Mouse (Mus musculus): ENCODE results near the gene Pecr. TPM values are rescaled to one million over a fixed set of nuclear protein-coding genes. Genes with fewer than 3 reads are reported as not detected.

Pecr gene
- 75.9 and 84.2 TPM in 2 replicates for polyA plus RNA-seq (2015; fragmentation: Nextera tagmentation; extraction: Ambion mirVana)

- Histone ChIP-seq H3K27me3 (ENCODE audit: control insufficient read depth, insufficient read depth, low read depth, low read length) (peaks cover 5% of the 10 kb centered on the region), H3K4me3 (ENCODE audit: low read depth, low read length) (peak within 1 kb of the TSS; percentile 62), H3K4me1 (ENCODE audit: control insufficient read depth, low read depth, low read length) (peaks cover 5% of the 10 kb centered on the region), H3K9ac (ENCODE audit: low read depth, low read length) (peak within 1 kb of the TSS; percentile 58), H3K36me3 (ENCODE audit: control insufficient read depth, insufficient read depth) (no peaks in the 10 kb centered on the region), H3K9me3 (replicated peaks; ENCODE audit: control insufficient read depth, low read length) (no peaks in the 10 kb centered on the region), H3K4me2 (ENCODE audit: low read depth, low read length) (peak within 1 kb of the TSS; percentile 77), H3K27ac (ENCODE audit: low read length) (peak within 1 kb of the TSS; percentile 70)
- under 1% methylated on average over 30 of the region's 30 CpGs for WGBS (ENCODE audit: insufficient replicate concordance)
- peak; percentile 95 for ATAC-seq (ENCODE audit: low read depth)
Observed at GRCm38 (mm10) chr1:72283992-72284485, at the start of gene Pecr, which contains the start of gene Tmem169. TSS of gene Pecr (minus strand) at chr1:72284314. TSS of gene Tmem169 (plus strand) at chr1:72284369.

- Histone ChIP-seq H3K9ac (ENCODE audit: low read depth, low read length) (no peak overlapping the region), H3K36me3 (ENCODE audit: control insufficient read depth, insufficient read depth) (no peaks in the 10 kb centered on the region; the same call in 1 of the 2 replicates), H3K4me2 (ENCODE audit: low read depth, low read length) (no peak overlapping the region), H3K9me3 (replicated peaks; ENCODE audit: control insufficient read depth, low read length) (no peaks in the 10 kb centered on the region), H3K27me3 (ENCODE audit: control insufficient read depth, insufficient read depth, low read depth, low read length) (no peaks in the 10 kb centered on the region), H3K4me3 (ENCODE audit: low read depth, low read length) (no peak overlapping the region), H3K4me1 (ENCODE audit: control insufficient read depth, low read depth, low read length) (no peaks in the 10 kb centered on the region), H3K27ac (ENCODE audit: low read length) (no peak overlapping the region)
- 73% methylated on average over 11 of the region's 11 CpGs for WGBS (ENCODE audit: insufficient replicate concordance)
- no peak for ATAC-seq (ENCODE audit: low read depth)
Observed at GRCm38 (mm10) chr1:72326162-72326821, 42.2 kb upstream of the Pecr start.

- H3K9ac ChIP-seq (ENCODE audit: low read depth, low read length): no peak overlapping the region
- H3K4me2 ChIP-seq (ENCODE audit: low read depth, low read length): no peak overlapping the region
Observed at GRCm38 (mm10) chr1:72323248-72323647, 39.1 kb upstream of the Pecr start.

GRCm38 (mm10) chr1:72320759-72321158, 36.6 kb upstream of the Pecr start:
- Histone ChIP-seq H3K9me3 (replicated peaks; ENCODE audit: control insufficient read depth, low read length) (no peaks in the 10 kb centered on the region), H3K9ac (ENCODE audit: low read depth, low read length) (no peak overlapping the region), H3K36me3 (ENCODE audit: control insufficient read depth, insufficient read depth) (no peaks in the 10 kb centered on the region; the same call in 1 of the 2 replicates), H3K4me3 (ENCODE audit: low read depth, low read length) (no peak overlapping the region), H3K4me1 (ENCODE audit: control insufficient read depth, low read depth, low read length) (no peaks in the 10 kb centered on the region), H3K27ac (ENCODE audit: low read length) (no peak overlapping the region), H3K4me2 (ENCODE audit: low read depth, low read length) (no peak overlapping the region), H3K27me3 (ENCODE audit: control insufficient read depth, insufficient read depth, low read depth, low read length) (no peaks in the 10 kb centered on the region)
- peak; percentile 39 for ATAC-seq (ENCODE audit: low read depth)
- WGBS (ENCODE audit: insufficient replicate concordance): 64% methylated on average over 5 of the region's 5 CpGs

More at GRCm38 (mm10) chr1:72323248-72323647, 39.1 kb upstream of the Pecr start:
- Histone ChIP-seq H3K27me3 (ENCODE audit: control insufficient read depth, insufficient read depth, low read depth, low read length) (no peaks in the 10 kb centered on the region), H3K4me3 (ENCODE audit: low read depth, low read length) (no peak overlapping the region), H3K27ac (ENCODE audit: low read length) (no peak overlapping the region), H3K9me3 (replicated peaks; ENCODE audit: control insufficient read depth, low read length) (no peaks in the 10 kb centered on the region), H3K4me1 (ENCODE audit: control insufficient read depth, low read depth, low read length) (no peaks in the 10 kb centered on the region), H3K36me3 (ENCODE audit: control insufficient read depth, insufficient read depth) (no peaks in the 10 kb centered on the region; the same call in 1 of the 2 replicates)
- no peak for ATAC-seq (ENCODE audit: low read depth)
- WGBS (ENCODE audit: insufficient replicate concordance): 84% methylated on average over 4 of the region's 4 CpGs

GRCm38 (mm10) chr1:72316901-72317300, 32.8 kb upstream of the Pecr start:
- Histone ChIP-seq H3K9ac (ENCODE audit: low read depth, low read length) (no peak overlapping the region), H3K27ac (ENCODE audit: low read length) (no peak overlapping the region), H3K9me3 (replicated peaks; ENCODE audit: control insufficient read depth, low read length) (no peaks in the 10 kb centered on the region), H3K36me3 (ENCODE audit: control insufficient read depth, insufficient read depth) (no peaks in the 10 kb centered on the region; the same call in 1 of the 2 replicates), H3K4me1 (ENCODE audit: control insufficient read depth, low read depth, low read length) (no peaks in the 10 kb centered on the region), H3K4me3 (ENCODE audit: low read depth, low read length) (no peak overlapping the region), H3K27me3 (ENCODE audit: control insufficient read depth, insufficient read depth, low read depth, low read length) (no peaks in the 10 kb centered on the region), H3K4me2 (ENCODE audit: low read depth, low read length) (no peak overlapping the region)
- ATAC-seq (ENCODE audit: low read depth): no peak
- WGBS (ENCODE audit: insufficient replicate concordance): 71% methylated on average over 7 of the region's 7 CpGs

GRCm38 (mm10) chr1:72316409-72316808, 32.3 kb upstream of the Pecr start:
- Histone ChIP-seq H3K27ac (ENCODE audit: low read length) (no peak overlapping the region), H3K9me3 (replicated peaks; ENCODE audit: control insufficient read depth, low read length) (no peaks in the 10 kb centered on the region), H3K36me3 (ENCODE audit: control insufficient read depth, insufficient read depth) (no peaks in the 10 kb centered on the region; the same call in 1 of the 2 replicates), H3K4me1 (ENCODE audit: control insufficient read depth, low read depth, low read length) (no peaks in the 10 kb centered on the region), H3K27me3 (ENCODE audit: control insufficient read depth, insufficient read depth, low read depth, low read length) (no peaks in the 10 kb centered on the region), H3K4me3 (ENCODE audit: low read depth, low read length) (no peak overlapping the region), H3K4me2 (ENCODE audit: low read depth, low read length) (no peak overlapping the region), H3K9ac (ENCODE audit: low read depth, low read length) (no peak overlapping the region)
- 78% methylated on average over 8 of the region's 8 CpGs for WGBS (ENCODE audit: insufficient replicate concordance)
- no peak for ATAC-seq (ENCODE audit: low read depth)

- WGBS (ENCODE audit: insufficient replicate concordance): 68% methylated on average over 4 of the region's 4 CpGs
- Histone ChIP-seq H3K36me3 (ENCODE audit: control insufficient read depth, insufficient read depth) (no peaks in the 10 kb centered on the region; the same call in 1 of the 2 replicates), H3K4me2 (ENCODE audit: low read depth, low read length) (no peak overlapping the region), H3K4me3 (ENCODE audit: low read depth, low read length) (no peak overlapping the region), H3K27ac (ENCODE audit: low read length) (no peak overlapping the region), H3K27me3 (ENCODE audit: control insufficient read depth, insufficient read depth, low read depth, low read length) (no peaks in the 10 kb centered on the region), H3K9me3 (replicated peaks; ENCODE audit: control insufficient read depth, low read length) (no peaks in the 10 kb centered on the region), H3K9ac (ENCODE audit: low read depth, low read length) (no peak overlapping the region), H3K4me1 (ENCODE audit: control insufficient read depth, low read depth, low read length) (no peaks in the 10 kb centered on the region)
- ATAC-seq (ENCODE audit: low read depth): no peak
Observed at GRCm38 (mm10) chr1:72315447-72315846, 31.3 kb upstream of the Pecr start.

- no peaks in the 10 kb centered on the region for H3K4me1 ChIP-seq (ENCODE audit: control insufficient read depth, low read depth, low read length)
- 58% methylated on average over 5 of the region's 5 CpGs for WGBS (ENCODE audit: insufficient replicate concordance)
- H3K4me3 ChIP-seq (ENCODE audit: low read depth, low read length): no peak overlapping the region
- no peak overlapping the region for H3K9ac ChIP-seq (ENCODE audit: low read depth, low read length)
- no peaks in the 10 kb centered on the region for H3K9me3 ChIP-seq (replicated peaks; ENCODE audit: control insufficient read depth, low read length)
- no peaks in the 10 kb centered on the region for H3K36me3 ChIP-seq (ENCODE audit: control insufficient read depth, insufficient read depth)
- no peak for ATAC-seq (ENCODE audit: low read depth)
- no peak overlapping the region for H3K4me2 ChIP-seq (ENCODE audit: low read depth, low read length)
- no peak overlapping the region for H3K27ac ChIP-seq (ENCODE audit: low read length)
- no peaks in the 10 kb centered on the region for H3K27me3 ChIP-seq (ENCODE audit: control insufficient read depth, insufficient read depth, low read depth, low read length)
Observed at GRCm38 (mm10) chr1:72313399-72314039, 29.4 kb upstream of the Pecr start.

Measured in liver, embryonic 16.5 days (tissue).